Mouse (Mus musculus) liver, postnatal 0 days (tissue): ENCODE measurements around the gene Triap1.
"Not testable (repeated sequence)": the region's sequence is repeated elsewhere in the genome, so short reads cannot be mapped to it uniquely, and the experiment has no call there.

Source experiments
- CTCF ChIP-seq: sonication (generic); IDR thresholded peaks from 2 replicates; pipeline ENCODE4 v1.5.1; 2016; ENCODE audit warnings: antibody characterized with exemption, low read depth
- EP300 ChIP-seq: IDR thresholded peaks from 2 replicates; pipeline ENCODE4 v1.6.1; 2016; ENCODE audit warnings: antibody characterized with exemption, low read depth, mild to moderate bottlenecking

- TF ChIP-seq EP300, CTCF: not testable (repeated sequence)
Measured at GRCm38 (mm10) chr5:115378882-115379281, 37.9 kb downstream of the Triap1 start.
